Mouse (Mus musculus) lung, postnatal 14 days (tissue): Measurements from ENCODE around the gene Helq.

ENCODE experiments used
- DNase-seq: peaks from one replicate; pipeline ENCODE4 v3.0.0; 2021

Helq gene

GRCm38 (mm10) chr5:100776900-100777299, 21.5 kb downstream of the Helq start:
- DNase-seq = no peak

- DNase-seq = no peak
These were observed 22.5 kb downstream of the Helq start for GRCm38 (mm10) chr5:100775778-100776404.

GRCm38 (mm10) chr5:100771575-100771974, 26.8 kb downstream of the Helq start:
- no peak for DNase-seq

GRCm38 (mm10) chr5:100766026-100766425, 32.4 kb downstream of the Helq start:
- DNase-seq = no peak

GRCm38 (mm10) chr5:100761736-100762135, 36.7 kb downstream of the Helq start:
- no peak for DNase-seq

- no peak for DNase-seq
These were observed 38.2 kb downstream of the Helq start for GRCm38 (mm10) chr5:100760049-100760663.

GRCm38 (mm10) chr5:100758121-100758520, 40.3 kb downstream of the Helq start:
- DNase-seq = no peak

GRCm38 (mm10) chr5:100753407-100753806, 45.0 kb downstream of the Helq start:
- no peak for DNase-seq

- DNase-seq = no peak
These were observed 46.7 kb downstream of the Helq start for GRCm38 (mm10) chr5:100751655-100752054.

GRCm38 (mm10) chr5:100750617-100751255, 47.7 kb downstream of the Helq start:
- no peak for DNase-seq

GRCm38 (mm10) chr5:100738802-100739201, 59.6 kb downstream of the Helq start:
- no peak for DNase-seq

- DNase-seq = no peak
These were observed 61.5 kb downstream of the Helq start for GRCm38 (mm10) chr5:100736919-100737318.

GRCm38 (mm10) chr5:100734535-100734934, 63.9 kb downstream of the Helq start:
- DNase-seq = no peak

GRCm38 (mm10) chr5:100728757-100729156, 69.6 kb downstream of the Helq start:
- DNase-seq = peak; percentile 5

GRCm38 (mm10) chr5:100726001-100726400, 72.4 kb downstream of the Helq start:
- no peak for DNase-seq

GRCm38 (mm10) chr5:100719235-100720088, 78.9 kb downstream of the Helq start, which contains the start of gene Hpse:
Hpse (minus strand) TSS chr5:100719716.
- DNase-seq = peak; percentile 68

- DNase-seq = no peak
These were observed 81.6 kb downstream of the Helq start for GRCm38 (mm10) chr5:100716762-100717161.
